Mouse (Mus musculus): Measurements from ENCODE around the gene Aff3. TPM values are rescaled to one million over a fixed set of nuclear protein-coding genes. Genes with fewer than 3 reads are reported as not detected.
"Not testable (repeated sequence)": the region's sequence is repeated elsewhere in the genome, so short reads cannot be mapped to it uniquely, and the experiment has no call there.

Gene Aff3
- polyA plus RNA-seq, 1 experiment = 16.9 TPM

DNA sequence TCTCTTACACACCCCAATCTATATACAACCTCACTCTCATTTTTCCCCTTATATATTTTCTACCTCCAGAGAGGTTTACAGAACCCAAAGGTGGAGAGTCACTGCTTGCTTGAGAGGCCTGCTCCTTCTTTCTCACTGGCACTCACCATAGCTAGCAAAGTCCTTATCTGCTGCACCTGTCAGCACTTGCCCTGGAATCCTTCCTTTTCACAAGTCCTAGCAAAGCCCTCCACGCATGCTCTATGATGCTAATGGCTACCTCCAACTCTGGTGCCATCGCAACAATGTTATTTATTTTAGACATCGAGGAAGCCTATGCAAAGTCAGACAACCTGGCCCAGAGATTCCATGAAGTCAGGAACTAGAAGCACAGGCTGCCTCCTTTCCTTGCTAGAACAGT lies 221.9 kb downstream of the Aff3 start:
- DNase-seq = no peak
- TF ChIP-seq CTCF (IDR thresholded peaks at IDR 0.05; ENCODE audit: insufficient read depth, low read length) = no peak
- TF ChIP-seq POLR2A (IDR thresholded peaks at IDR 0.05; ENCODE audit: borderline replicate concordance, extremely low read depth, low read depth, low read length) = no peak
- Histone ChIP-seq H3K4me1 (ENCODE audit: control insufficient read depth, insufficient read depth, low read length) (peaks cover 3% of the 10 kb centered on the region; the same call in 1 of the 2 replicates), H3K4me3 (replicated peaks; ENCODE audit: extremely low read depth, low read depth, low read length) (no peak overlapping the region)
- WGBS = 72% methylated on average over 3 of the region's 3 CpGs

DNA sequence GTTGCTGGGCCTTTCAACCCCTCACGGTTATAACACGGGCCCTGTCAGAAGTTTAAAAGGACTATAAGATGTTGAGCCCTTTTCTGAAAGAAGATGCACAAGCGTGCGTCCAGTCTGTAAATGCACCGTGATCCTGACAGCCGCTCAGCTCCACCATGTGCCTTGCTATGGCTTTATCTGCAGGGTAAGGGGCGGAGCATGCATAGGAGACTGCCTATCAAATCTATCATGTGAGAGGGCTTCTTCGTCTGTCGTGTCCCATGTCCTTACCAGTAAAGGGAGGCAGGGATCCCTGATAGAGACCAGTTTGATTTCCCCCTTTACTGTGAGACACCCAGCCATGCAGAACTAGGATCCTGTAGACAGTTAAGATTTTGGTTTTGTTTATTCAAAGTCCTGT lies 222.3 kb downstream of the Aff3 start:
- TF ChIP-seq POLR2A (IDR thresholded peaks at IDR 0.05; ENCODE audit: borderline replicate concordance, extremely low read depth, low read depth, low read length) (no peak), CTCF (IDR thresholded peaks at IDR 0.05; ENCODE audit: insufficient read depth, low read length) (no peak)
- no peak for DNase-seq
- H3K4me1 ChIP-seq (ENCODE audit: control insufficient read depth, insufficient read depth, low read length) = peaks cover 3% of the 10 kb centered on the region; the same call in 1 of the 2 replicates
- H3K4me3 ChIP-seq (replicated peaks; ENCODE audit: extremely low read depth, low read depth, low read length) = no peak overlapping the region
- WGBS = 86% methylated on average over 9 of the region's 9 CpGs

DNA sequence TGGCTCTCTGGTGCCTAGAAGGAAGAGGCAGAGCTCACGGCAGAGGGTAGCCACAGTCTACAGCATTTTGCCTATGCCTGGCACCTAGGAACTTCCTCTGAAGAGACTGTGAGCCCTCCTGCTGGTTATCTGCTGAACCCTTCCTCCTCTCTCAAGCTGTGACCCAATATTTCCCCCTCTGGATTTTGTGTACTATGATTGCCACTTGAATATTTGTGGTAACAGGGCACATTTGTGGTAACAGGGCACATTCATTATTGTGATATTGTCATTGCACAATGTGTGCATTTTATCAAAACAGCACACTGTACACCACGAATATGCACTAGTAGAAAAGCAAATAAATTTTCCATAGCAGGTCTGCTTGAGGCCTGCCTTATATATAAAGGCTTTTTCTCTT lies 223.0 kb downstream of the Aff3 start:
- WGBS = 59% methylated on average over 2 of the region's 2 CpGs
- Histone ChIP-seq H3K4me1 (ENCODE audit: control insufficient read depth, insufficient read depth, low read length) (peaks cover 3% of the 10 kb centered on the region; the same call in 1 of the 2 replicates), H3K4me3 (replicated peaks; ENCODE audit: extremely low read depth, low read depth, low read length) (no peak overlapping the region)
- no peak for DNase-seq
- no peak for TF ChIP-seq CTCF (IDR thresholded peaks at IDR 0.05; ENCODE audit: insufficient read depth, low read length)
- TF ChIP-seq POLR2A (IDR thresholded peaks at IDR 0.05; ENCODE audit: borderline replicate concordance, extremely low read depth, low read depth, low read length) = no peak

GRCm38 (mm10) chr1:38440471-38440815 lies 224.3 kb downstream of the Aff3 start:
- no peak for TF ChIP-seq POLR2A (IDR thresholded peaks at IDR 0.05; ENCODE audit: borderline replicate concordance, extremely low read depth, low read depth, low read length)
- TF ChIP-seq CTCF (IDR thresholded peaks at IDR 0.05; ENCODE audit: insufficient read depth, low read length) = no peak
- no peak for DNase-seq
- WGBS = 44% methylated on average over 6 of the region's 6 CpGs
- Histone ChIP-seq H3K4me1 (ENCODE audit: control insufficient read depth, insufficient read depth, low read length) (peaks cover 3% of the 10 kb centered on the region; the same call in 1 of the 2 replicates), H3K4me3 (replicated peaks; ENCODE audit: extremely low read depth, low read depth, low read length) (no peak overlapping the region)

DNA sequence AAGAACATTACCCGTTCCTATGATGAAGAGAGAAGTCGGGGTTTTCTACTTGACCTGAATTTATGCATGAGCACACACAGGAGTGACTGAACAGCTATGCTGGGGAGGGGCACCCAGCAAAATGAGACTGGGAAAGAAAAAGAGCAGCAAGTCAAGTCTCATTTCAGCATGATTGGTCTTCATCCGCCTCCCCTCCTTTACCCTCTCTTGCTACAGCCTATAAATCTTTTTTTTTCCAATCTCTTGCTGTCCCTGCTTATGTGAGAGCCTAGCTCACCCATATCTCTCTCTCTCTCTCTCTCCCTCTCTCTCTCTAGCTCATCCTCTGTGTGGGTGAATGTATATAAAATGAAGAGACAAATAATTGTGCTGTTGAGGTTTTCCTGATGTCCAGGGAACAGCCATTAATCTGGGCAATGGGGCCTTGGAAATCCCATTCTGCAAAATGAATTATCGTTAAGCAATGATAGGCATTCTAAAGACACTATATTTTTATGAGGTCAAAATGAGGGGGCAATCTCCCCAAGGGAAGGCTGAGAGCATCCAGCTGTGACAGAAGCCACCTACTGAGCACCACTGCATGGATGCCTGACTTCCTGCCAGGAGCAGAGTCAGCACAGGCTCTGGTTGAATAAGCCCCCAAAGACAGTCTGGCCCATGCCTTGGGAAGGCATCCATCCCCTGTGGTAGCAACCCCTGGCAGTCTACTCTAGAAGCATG lies 224.8 kb downstream of the Aff3 start:
- 63% methylated on average over 4 of the region's 4 CpGs for WGBS
- Histone ChIP-seq H3K4me3 (replicated peaks; ENCODE audit: extremely low read depth, low read depth, low read length) (no peak overlapping the region), H3K4me1 (ENCODE audit: control insufficient read depth, insufficient read depth, low read length) (peaks cover 3% of the 10 kb centered on the region; the same call in 1 of the 2 replicates)
- DNase-seq = no peak
- no peak for TF ChIP-seq CTCF (IDR thresholded peaks at IDR 0.05; ENCODE audit: insufficient read depth, low read length)
- no peak for TF ChIP-seq POLR2A (IDR thresholded peaks at IDR 0.05; ENCODE audit: borderline replicate concordance, extremely low read depth, low read depth, low read length)

DNA sequence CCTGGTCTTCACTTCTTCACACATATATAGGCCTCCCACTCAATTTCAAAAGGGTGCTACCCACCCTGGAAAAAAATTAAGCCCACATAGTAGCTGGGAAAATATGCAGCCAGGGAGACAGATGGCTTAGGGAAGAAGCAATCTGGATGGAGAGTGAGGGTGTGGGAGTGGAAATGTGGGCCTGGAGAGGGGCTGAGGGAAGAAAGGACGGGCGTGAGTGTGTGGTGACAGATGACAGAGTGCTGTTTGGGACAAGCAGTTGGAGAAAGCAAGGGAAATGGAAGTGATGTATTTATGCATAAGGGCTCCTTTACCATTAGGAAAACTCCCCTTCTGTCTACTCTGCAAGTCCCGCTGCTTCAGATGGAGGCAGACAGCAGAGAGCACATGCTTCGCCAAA lies 226.3 kb downstream of the Aff3 start:
- 73% methylated on average over 4 of the region's 4 CpGs for WGBS
- DNase-seq = no peak
- no peak for TF ChIP-seq POLR2A (IDR thresholded peaks at IDR 0.05; ENCODE audit: borderline replicate concordance, extremely low read depth, low read depth, low read length)
- TF ChIP-seq CTCF (IDR thresholded peaks at IDR 0.05; ENCODE audit: insufficient read depth, low read length) = no peak
- peaks cover 3% of the 10 kb centered on the region; the same call in 1 of the 2 replicates for H3K4me1 ChIP-seq (ENCODE audit: control insufficient read depth, insufficient read depth, low read length)
- no peak overlapping the region for H3K4me3 ChIP-seq (replicated peaks; ENCODE audit: extremely low read depth, low read depth, low read length)

GRCm38 (mm10) chr1:38437671-38438070 lies 227.1 kb downstream of the Aff3 start:
- no peak for DNase-seq
- TF ChIP-seq POLR2A (IDR thresholded peaks at IDR 0.05; ENCODE audit: borderline replicate concordance, extremely low read depth, low read depth, low read length) (no peak), CTCF (IDR thresholded peaks at IDR 0.05; ENCODE audit: insufficient read depth, low read length) (no peak)
- WGBS = 53% methylated on average over 4 of the region's 4 CpGs
- Histone ChIP-seq H3K4me1 (ENCODE audit: control insufficient read depth, insufficient read depth, low read length) (peaks cover 3% of the 10 kb centered on the region; the same call in 1 of the 2 replicates), H3K4me3 (replicated peaks; ENCODE audit: extremely low read depth, low read depth, low read length) (no peak overlapping the region)

GRCm38 (mm10) chr1:38436471-38437340 lies 228.0 kb downstream of the Aff3 start:
- WGBS = 54% methylated on average over 12 of the region's 12 CpGs
- H3K4me1 ChIP-seq (ENCODE audit: control insufficient read depth, insufficient read depth, low read length) = peaks cover 3% of the 10 kb centered on the region; the same call in 1 of the 2 replicates
- DNase-seq = no peak
- no peak overlapping the region for H3K4me3 ChIP-seq (replicated peaks; ENCODE audit: extremely low read depth, low read depth, low read length)
- no peak for TF ChIP-seq POLR2A (IDR thresholded peaks at IDR 0.05; ENCODE audit: borderline replicate concordance, extremely low read depth, low read depth, low read length)
- TF ChIP-seq CTCF (IDR thresholded peaks at IDR 0.05; ENCODE audit: insufficient read depth, low read length) = no peak

- 95% methylated on average over 12 of the region's 12 CpGs for WGBS
- not testable (repeated sequence) for DNase-seq; H3K4me1 ChIP-seq (ENCODE audit: control insufficient read depth, insufficient read depth, low read length); H3K4me3 ChIP-seq (replicated peaks; ENCODE audit: extremely low read depth, low read depth, low read length)
Observed at GRCm38 (mm10) chr1:38430311-38430710, 234.4 kb downstream of the Aff3 start.

All from lung, adult 2 months (tissue).